Mouse (Mus musculus) testis, adult 2 months (tissue): ENCODE measurements around the gene Wdr62. TPM values are rescaled to one million over a fixed set of nuclear protein-coding genes. Genes with fewer than 3 reads are reported as not detected.
"Not testable (repeated sequence)": the region's sequence is repeated elsewhere in the genome, so short reads cannot be mapped to it uniquely, and the experiment has no call there.

ENCODE experiments used
- H3K27ac ChIP-seq: fragments of 200-500 bp; 2 replicates; pipeline ENCODE4 v1.5.1; 2012; ENCODE audit warnings: low read depth, low read length; ENCODE audit not compliant: control insufficient read depth, insufficient read depth
- H3K27me3 ChIP-seq: fragments of 200-500 bp; 2 replicates; pipeline ENCODE4 v1.6.1; 2012; ENCODE audit warnings: mild to moderate bottlenecking, low read length, moderate library complexity; ENCODE audit not compliant: control insufficient read depth, insufficient read depth
- H3K36me3 ChIP-seq: fragments of 200-500 bp; 2 replicates; pipeline ENCODE4 v1.6.1; 2012; ENCODE audit warnings: mild to moderate bottlenecking, low read length; ENCODE audit not compliant: control insufficient read depth, insufficient read depth
- H3K4me1 ChIP-seq: fragments of 200-500 bp; 2 replicates; pipeline ENCODE4 v1.6.1; 2012; ENCODE audit warnings: low read length; ENCODE audit not compliant: control insufficient read depth, insufficient read depth
- H3K4me3 ChIP-seq: fragments of 200-500 bp; 2 replicates; pipeline ENCODE4 v1.5.1; 2012; ENCODE audit warnings: low read depth, mild to moderate bottlenecking, low read length, moderate library complexity, mixed read lengths; ENCODE audit not compliant: control insufficient read depth
- CTCF ChIP-seq: fragments of 200-500 bp; IDR thresholded peaks from 2 replicates; pipeline ENCODE4 v1.5.1; 2012; ENCODE audit warnings: low read depth, mild to moderate bottlenecking, inconsistent platforms, low read length, moderate library complexity; ENCODE audit not compliant: control insufficient read depth, insufficient read depth, insufficient replicate concordance
- POLR2A ChIP-seq: fragments of 200-500 bp; IDR thresholded peaks from 2 replicates; pipeline ENCODE4 v1.6.1; 2012; ENCODE audit warnings: low read depth, mild to moderate bottlenecking, inconsistent platforms, low read length, moderate library complexity; ENCODE audit not compliant: control insufficient read depth
- polyA plus RNA-seq: library from polyadenylated mRNA; depleted of rRNA; stranded (reverse); fragments of >200 nt; gene quantifications from 2 replicates; pipeline ENCODE4 v1.2.3, GENCODE M21; 2012

Gene Wdr62
- polyA plus RNA-seq, 1 experiment: 713 TPM

GRCm38 (mm10) chr7:30274383-30274782, 5.8 kb downstream of the Wdr62 start:
- peak overlapping the region; percentile 14; the same call in 1 of the 2 replicates for H3K27ac ChIP-seq
- peaks cover 20% of the 10 kb centered on the region for H3K36me3 ChIP-seq
- peaks cover 12% of the 10 kb centered on the region for H3K4me1 ChIP-seq
- no peak overlapping the region for H3K4me3 ChIP-seq
- H3K27me3 ChIP-seq: no peaks in the 10 kb centered on the region
- TF ChIP-seq CTCF: no peak
- TF ChIP-seq POLR2A: no peak

- peaks cover 5% of the 10 kb centered on the region; the same call in 1 of the 2 replicates for H3K4me1 ChIP-seq
- no peaks in the 10 kb centered on the region for H3K27me3 ChIP-seq
- no peak overlapping the region for H3K4me3 ChIP-seq
- no peak overlapping the region for H3K27ac ChIP-seq
- TF ChIP-seq POLR2A: no peak
- no peak for TF ChIP-seq CTCF
- peaks cover 19% of the 10 kb centered on the region for H3K36me3 ChIP-seq
Observed at GRCm38 (mm10) chr7:30269641-30270040, 10.6 kb downstream of the Wdr62 start.

- H3K4me1 ChIP-seq: no peaks in the 10 kb centered on the region
- TF ChIP-seq CTCF: no peak
- no peak for TF ChIP-seq POLR2A
- no peaks in the 10 kb centered on the region for H3K27me3 ChIP-seq
- no peak overlapping the region for H3K4me3 ChIP-seq
- peaks cover 15% of the 10 kb centered on the region for H3K36me3 ChIP-seq
- peak overlapping the region; percentile 71 for H3K27ac ChIP-seq
Observed at GRCm38 (mm10) chr7:30266780-30267179, 13.4 kb downstream of the Wdr62 start.

GRCm38 (mm10) chr7:30265935-30266334, 14.3 kb downstream of the Wdr62 start:
- H3K27ac ChIP-seq: no peak overlapping the region; the same call in 1 of the 2 replicates
- H3K36me3 ChIP-seq: peaks cover 14% of the 10 kb centered on the region
- no peaks in the 10 kb centered on the region for H3K4me1 ChIP-seq
- TF ChIP-seq CTCF: no peak
- TF ChIP-seq POLR2A: no peak
- no peak overlapping the region for H3K4me3 ChIP-seq
- no peaks in the 10 kb centered on the region for H3K27me3 ChIP-seq

- TF ChIP-seq CTCF (no peak), POLR2A (no peak)
- no peak overlapping the region for H3K27ac ChIP-seq
- peaks cover 11% of the 10 kb centered on the region for H3K36me3 ChIP-seq
Observed at GRCm38 (mm10) chr7:30265531-30265930, 14.7 kb downstream of the Wdr62 start.

GRCm38 (mm10) chr7:30265041-30265440, 15.2 kb downstream of the Wdr62 start:
- no peaks in the 10 kb centered on the region for H3K4me1 ChIP-seq
- no peaks in the 10 kb centered on the region for H3K27me3 ChIP-seq
- no peak overlapping the region for H3K27ac ChIP-seq
- no peak overlapping the region for H3K4me3 ChIP-seq
- TF ChIP-seq POLR2A (no peak), CTCF (no peak)
- peaks cover 8% of the 10 kb centered on the region for H3K36me3 ChIP-seq

More at GRCm38 (mm10) chr7:30265531-30265930, 14.7 kb downstream of the Wdr62 start:
- Histone ChIP-seq H3K4me1 (no peaks in the 10 kb centered on the region), H3K27me3 (no peaks in the 10 kb centered on the region), H3K4me3 (no peak overlapping the region)

GRCm38 (mm10) chr7:30251956-30252954, 28.0 kb downstream of the Wdr62 start:
- no peak overlapping the region for H3K4me3 ChIP-seq
- peak overlapping the region; percentile 80 for H3K27ac ChIP-seq
- no peaks in the 10 kb centered on the region for H3K27me3 ChIP-seq
- TF ChIP-seq POLR2A: no peak
- no peak for TF ChIP-seq CTCF
- no peaks in the 10 kb centered on the region for H3K4me1 ChIP-seq
- no peaks in the 10 kb centered on the region; the same call in none of the 2 replicates for H3K36me3 ChIP-seq

GRCm38 (mm10) chr7:30237374-30237773, 42.8 kb downstream of the Wdr62 start:
- not testable (repeated sequence) for H3K27ac ChIP-seq, H3K4me1 ChIP-seq, H3K36me3 ChIP-seq, H3K27me3 ChIP-seq, H3K4me3 ChIP-seq
